Mouse (Mus musculus): ENCODE data around the gene Abo. TPM values are rescaled to one million over a fixed set of nuclear protein-coding genes. Genes with fewer than 3 reads are reported as not detected.

The Abo gene
- polyA plus RNA-seq (2017; shearing (Covaris generic)), result not detected

GRCm38 (mm10) chr2:26864879-26865278, at the start of gene Abo:
Gene Abo, minus strand, starts transcription at chr2:26864979.

GRCm38 (mm10) chr2:26910124-26910993, 45.6 kb upstream of the Abo start, which contains the start of the genes Med22 and Rpl7a:
Gene Med22, minus strand, starts transcription at chr2:26910677.
Gene Rpl7a, plus strand, starts transcription at chr2:26910764.

GRCm38 (mm10) chr2:26902467-26903220, 37.9 kb upstream of the Abo start, which contains the start of gene Surf6:
Gene Surf6, minus strand, starts transcription at chr2:26902879.

Other genes starting within 250 kb of the Abo start
- gene Fam69b, start 236.5 kb downstream of the Abo start, polyA plus RNA-seq (2017; shearing (Covaris generic)), result 1.3 TPM
- gene Lcn4, start 193.7 kb downstream of the Abo start, polyA plus RNA-seq (2017; shearing (Covaris generic)), result 0.61 TPM
- gene Surf6, start 37.9 kb upstream of the Abo start, polyA plus RNA-seq (2017; shearing (Covaris generic)), result 49.4 TPM
- gene Med22, start 45.7 kb upstream of the Abo start, polyA plus RNA-seq (2017; shearing (Covaris generic)), result 35.2 TPM
- gene Rpl7a, start 45.8 kb upstream of the Abo start, polyA plus RNA-seq (2017; shearing (Covaris generic)), result 331 TPM
- gene Surf2, start 51.4 kb upstream of the Abo start, polyA plus RNA-seq (2017; shearing (Covaris generic)), result 67.2 TPM
- 126 TPM for gene Surf1, start 51.6 kb upstream of the Abo start, polyA plus RNA-seq (2017; shearing (Covaris generic))
- 175 TPM for gene Surf4, start 68.9 kb upstream of the Abo start, polyA plus RNA-seq (2017; shearing (Covaris generic))
- 0.59 TPM for gene Stkld1, start 69.1 kb upstream of the Abo start, polyA plus RNA-seq (2017; shearing (Covaris generic))
- gene Rexo4, start 99.4 kb upstream of the Abo start, polyA plus RNA-seq (2017; shearing (Covaris generic)), result 86.1 TPM
- gene Adamts13, start 108.4 kb upstream of the Abo start, polyA plus RNA-seq (2017; shearing (Covaris generic)), result not detected
- 27.9 TPM for gene Cacfd1, start 144.9 kb upstream of the Abo start, polyA plus RNA-seq (2017; shearing (Covaris generic))
- 2.7 TPM for gene Slc2a6, start 163.0 kb upstream of the Abo start, polyA plus RNA-seq (2017; shearing (Covaris generic))
- not detected for gene Mymk, start 207.2 kb upstream of the Abo start, polyA plus RNA-seq (2017; shearing (Covaris generic))
- gene Adamtsl2, start 214.4 kb upstream of the Abo start, polyA plus RNA-seq (2017; shearing (Covaris generic)), result 0.66 TPM

All from activated CD4-positive, CD25-positive, alpha-beta regulatory T cell, adult 9 weeks (primary cell).